8 mouse cellular contexts compared by ENCODE assay signal in the genomic region with DNA sequence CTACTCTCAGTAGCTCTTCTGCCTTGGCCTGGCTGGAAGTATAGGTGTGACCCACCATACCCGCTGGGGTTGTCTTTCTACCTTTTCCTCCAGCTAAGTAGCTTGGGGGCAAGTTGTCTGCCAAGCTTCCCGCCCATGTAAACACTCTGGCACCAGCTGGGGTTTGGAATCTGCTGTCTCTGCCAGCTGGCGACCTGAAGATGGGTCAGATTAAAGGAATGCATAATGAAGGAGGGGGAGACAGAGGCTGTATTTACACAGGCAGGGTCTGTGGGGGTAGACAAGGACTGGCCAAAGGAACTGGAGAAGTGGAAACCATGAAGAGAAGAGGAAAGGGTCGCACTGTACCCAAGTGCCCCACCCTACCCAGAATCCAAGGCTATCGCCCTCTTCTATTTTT. TPM values are rescaled to one million over a fixed set of nuclear protein-coding genes. Genes with fewer than 3 reads are reported as not detected.
DNase-seq lines count a peak whose midpoint lies in the region; ATAC-seq and TF ChIP-seq lines count a peak whose summit lies in the region.

No protein-coding gene starts in this region.

- no peak for TF ChIP-seq POLR2A in lung, adult 2 months (IDR thresholded peaks at IDR 0.05; ENCODE audit: borderline replicate concordance, extremely low read depth, low read depth, low read length)

- no peaks in the 10 kb centered on the region for H3K9me3 ChIP-seq in embryonic facial prominence, embryonic 13.5 days
- no peaks in the 10 kb centered on the region for H3K9me3 ChIP-seq in embryonic facial prominence, embryonic 10.5 days
- H3K9me3 ChIP-seq in lung, embryonic 14.5 days (ENCODE audit: low read depth, low read length), result no peaks in the 10 kb centered on the region
- no peaks in the 10 kb centered on the region for H3K9me3 ChIP-seq in forebrain, postnatal 0 days (ENCODE audit: low read length)
- H3K9me3 ChIP-seq in midbrain, embryonic 14.5 days (ENCODE audit: control insufficient read depth, low read length), result no peaks in the 10 kb centered on the region

- peak overlapping the region; percentile 58 for H3K27ac ChIP-seq in embryonic facial prominence, embryonic 13.5 days
- no peak overlapping the region for H3K27ac ChIP-seq in embryonic facial prominence, embryonic 10.5 days (replicated peaks)
- H3K27ac ChIP-seq in lung, embryonic 14.5 days (ENCODE audit: low read depth), result no peak overlapping the region; the same call in 1 of the 2 replicates
- H3K27ac ChIP-seq in forebrain, postnatal 0 days (ENCODE audit: low read depth, low read length), result no peak overlapping the region
- H3K27ac ChIP-seq in midbrain, embryonic 14.5 days (replicated peaks; ENCODE audit: low read depth, low read length), result peak overlapping the region; percentile 26; the same call in 1 of the 2 replicates

- H3K4me3 ChIP-seq in embryonic facial prominence, embryonic 13.5 days, result no peak overlapping the region
- H3K4me3 ChIP-seq in embryonic facial prominence, embryonic 10.5 days, result no peak overlapping the region
- H3K4me3 ChIP-seq in lung, embryonic 14.5 days (ENCODE audit: low read depth, low read length), result no peak overlapping the region
- H3K4me3 ChIP-seq in lung, adult 2 months (replicated peaks; ENCODE audit: extremely low read depth, low read depth, low read length), result no peak overlapping the region
- no peak overlapping the region for H3K4me3 ChIP-seq in forebrain, postnatal 0 days (ENCODE audit: low read depth, low read length)
- no peak overlapping the region for H3K4me3 ChIP-seq in midbrain, embryonic 14.5 days (replicated peaks; ENCODE audit: low read depth, low read length)

- no peaks in the 10 kb centered on the region for H3K27me3 ChIP-seq in embryonic facial prominence, embryonic 13.5 days
- H3K27me3 ChIP-seq in embryonic facial prominence, embryonic 10.5 days (replicated peaks; ENCODE audit: low read depth, poor library complexity, severe bottlenecking), result no peaks in the 10 kb centered on the region
- no peaks in the 10 kb centered on the region for H3K27me3 ChIP-seq in lung, embryonic 14.5 days (ENCODE audit: insufficient read depth, low read length)
- no peaks in the 10 kb centered on the region for H3K27me3 ChIP-seq in forebrain, postnatal 0 days (ENCODE audit: insufficient read depth, low read length)
- H3K27me3 ChIP-seq in midbrain, embryonic 14.5 days (ENCODE audit: control insufficient read depth, insufficient read depth, low read length), result no peaks in the 10 kb centered on the region

- 43% methylated on average over 5 of the region's 5 CpGs for WGBS in embryonic facial prominence, embryonic 13.5 days
- 44% methylated on average over 5 of the region's 5 CpGs for WGBS in embryonic facial prominence, embryonic 10.5 days
- 25% methylated on average over 5 of the region's 5 CpGs for WGBS in lung, embryonic 14.5 days
- 15% methylated on average over 5 of the region's 5 CpGs for WGBS in lung, adult 2 months
- WGBS in forebrain, postnatal 0 days, result 25% methylated on average over 5 of the region's 5 CpGs
- WGBS in midbrain, embryonic 14.5 days, result 38% methylated on average over 5 of the region's 5 CpGs

- no peak overlapping the region for H3K4me2 ChIP-seq in embryonic facial prominence, embryonic 13.5 days
- no peak overlapping the region for H3K4me2 ChIP-seq in lung, embryonic 14.5 days
- H3K4me2 ChIP-seq in forebrain, postnatal 0 days (ENCODE audit: low read depth), result no peak overlapping the region
- H3K4me2 ChIP-seq in midbrain, embryonic 14.5 days (ENCODE audit: low read length), result no peak overlapping the region

- no peak for TF ChIP-seq CTCF in lung, embryonic 14.5 days (IDR thresholded peaks at IDR 0.05; ENCODE audit: low read depth)
- no peak for TF ChIP-seq CTCF in lung, adult 2 months (IDR thresholded peaks at IDR 0.05; ENCODE audit: insufficient read depth, low read length)
- no peak for TF ChIP-seq CTCF in forebrain, postnatal 0 days (IDR thresholded peaks at IDR 0.05; ENCODE audit: low read depth)

- ATAC-seq in embryonic facial prominence, embryonic 13.5 days (ENCODE audit: insufficient number of reproducible peaks, insufficient read depth, low FRiP score, low TSS enrichment, low read depth), result no peak
- ATAC-seq in lung, embryonic 14.5 days (ENCODE audit: insufficient read depth), result peak; percentile 62
- ATAC-seq in forebrain, postnatal 0 days, result peak; percentile 80
- peak; percentile 62; the same call in 1 of the 2 replicates for ATAC-seq in midbrain, embryonic 14.5 days (ENCODE audit: low FRiP score, low TSS enrichment)

- DNase-seq in embryonic facial prominence, embryonic 10.5 days (ENCODE audit: low spot score), result no peak
- peak; percentile 35 for DNase-seq in lung, embryonic 14.5 days
- no peak for DNase-seq in lung, adult 2 months
- peak; percentile 27 for DNase-seq in forebrain, postnatal 0 days
- DNase-seq in midbrain, embryonic 14.5 days, result peak; percentile 57
- no peak for DNase-seq in adrenal gland, postnatal 25 days
- DNase-seq in spleen, postnatal 14 days (ENCODE audit: low spot score in 2 of 2), result no peak

- no peak overlapping the region for H3K9ac ChIP-seq in embryonic facial prominence, embryonic 13.5 days
- no peak overlapping the region for H3K9ac ChIP-seq in lung, embryonic 14.5 days
- no peak overlapping the region for H3K9ac ChIP-seq in forebrain, postnatal 0 days
- H3K9ac ChIP-seq in midbrain, embryonic 14.5 days (replicated peaks; ENCODE audit: low read length), result no peak overlapping the region

- H3K4me1 ChIP-seq in embryonic facial prominence, embryonic 13.5 days, result peaks cover 33% of the 10 kb centered on the region
- H3K4me1 ChIP-seq in embryonic facial prominence, embryonic 10.5 days, result peaks cover 25% of the 10 kb centered on the region
- peaks cover 9% of the 10 kb centered on the region for H3K4me1 ChIP-seq in lung, embryonic 14.5 days (ENCODE audit: insufficient read depth)
- H3K4me1 ChIP-seq in lung, adult 2 months (ENCODE audit: control insufficient read depth, insufficient read depth, low read length), result peaks cover 15% of the 10 kb centered on the region
- peaks cover 6% of the 10 kb centered on the region; the same call in 1 of the 2 replicates for H3K4me1 ChIP-seq in forebrain, postnatal 0 days (ENCODE audit: insufficient read depth)
- 0 out of 2 replicates have a peak, but pooled peaks cover 10% of the 10 kb centered on the region for H3K4me1 ChIP-seq in midbrain, embryonic 14.5 days (ENCODE audit: control insufficient read depth, insufficient read depth, low read length)

- peaks cover 3% of the 10 kb centered on the region; the same call in 1 of the 2 replicates for H3K36me3 ChIP-seq in embryonic facial prominence, embryonic 13.5 days
- peaks cover 13% of the 10 kb centered on the region for H3K36me3 ChIP-seq in embryonic facial prominence, embryonic 10.5 days (replicated peaks)
- H3K36me3 ChIP-seq in lung, embryonic 14.5 days (ENCODE audit: insufficient read depth), result no peaks in the 10 kb centered on the region
- H3K36me3 ChIP-seq in forebrain, postnatal 0 days (ENCODE audit: insufficient read depth), result no peaks in the 10 kb centered on the region
- no peaks in the 10 kb centered on the region for H3K36me3 ChIP-seq in midbrain, embryonic 14.5 days (ENCODE audit: control insufficient read depth, insufficient read depth, low read length)

RNA-seq across cellular contexts. Expression of a gene that starts 26.4 kb away (rescaled TPM):
- 9.1 and 11.2 TPM in 2 replicates for polyA plus RNA-seq in embryonic facial prominence, embryonic 13.5 days (2015; fragmentation: Nextera tagmentation; extraction: Ambion mirVana)
- polyA plus RNA-seq in embryonic facial prominence, embryonic 10.5 days (2016; fragmentation: Nextera tagmentation; extraction: Ambion mirVana), result 7.4 and 7.5 TPM in 2 replicates
- 11.5 and 13.1 TPM in 2 replicates for polyA plus RNA-seq in lung, embryonic 14.5 days (2014; fragmentation: Nextera tagmentation; extraction: Ambion mirVana)
- polyA plus RNA-seq in lung, adult 2 months (2012; rRNA removed), result 8.1 and 12.9 TPM in 2 replicates
- total RNA-seq in forebrain, postnatal 0 days (2014; rRNA removed), result 0.85 and 1.9 TPM in 2 replicates
- polyA plus RNA-seq in forebrain, postnatal 0 days (2015; fragmentation: Nextera tagmentation; extraction: Ambion mirVana), result 0.98 and 1.3 TPM in 2 replicates
- polyA plus RNA-seq in midbrain, embryonic 14.5 days (2014; fragmentation: Nextera tagmentation; extraction: Ambion mirVana), result 1.8 and 2.7 TPM in 2 replicates
- 5.4 and 5.8 TPM in 2 replicates for total RNA-seq in adrenal gland, postnatal 25 days (2021)

Comparison
In these comparisons a context has a peak if more than half of its experiments do, and no peak if none do; other contexts are left out.
1. H3K27ac ChIP-seq: peak in embryonic facial prominence, embryonic 13.5 days (single experiment) and midbrain, embryonic 14.5 days (single experiment); none in embryonic facial prominence, embryonic 10.5 days (single experiment), lung, embryonic 14.5 days (single experiment) and forebrain, postnatal 0 days (single experiment).
2. DNase-seq: peak in lung, embryonic 14.5 days (single experiment), forebrain, postnatal 0 days (single experiment) and midbrain, embryonic 14.5 days (single experiment); none in embryonic facial prominence, embryonic 10.5 days (single experiment), lung, adult 2 months (single experiment), adrenal gland, postnatal 25 days (single experiment) and spleen, postnatal 14 days (0 of 2).